Mouse (Mus musculus) kidney, adult 2 months (tissue): ENCODE measurements around the gene Slc5a4b. TPM values are rescaled to one million over a fixed set of nuclear protein-coding genes. Genes with fewer than 3 reads are reported as not detected.
"Not testable (repeated sequence)": the region's sequence is repeated elsewhere in the genome, so short reads cannot be mapped to it uniquely, and the experiment has no call there.

Source experiments
- DNase-seq: peaks from one replicate; pipeline ENCODE4 v3.0.0; 2021
- H3K27ac ChIP-seq: fragments of 200-500 bp; 2 replicates; pipeline ENCODE4 v1.5.1; 2012; ENCODE audit warnings: low read depth, low read length, control low read depth, inconsistent platforms; ENCODE audit not compliant: insufficient read depth
- H3K27me3 ChIP-seq: fragments of 200-500 bp; replicated peaks from 2 replicates; pipeline ENCODE4 v1.6.1; 2012; ENCODE audit warnings: mild to moderate bottlenecking, moderate library complexity, low read length, inconsistent platforms; ENCODE audit not compliant: control insufficient read depth, insufficient read depth
- H3K36me3 ChIP-seq: fragments of 200-500 bp; 2 replicates; pipeline ENCODE4 v1.6.1; 2012; ENCODE audit warnings: mild to moderate bottlenecking, moderate library complexity, low read length, inconsistent platforms; ENCODE audit not compliant: control insufficient read depth, insufficient read depth
- H3K4me1 ChIP-seq: fragments of 200-500 bp; 2 replicates; pipeline ENCODE4 v1.6.1; 2011; ENCODE audit warnings: low read length; ENCODE audit not compliant: control insufficient read depth, insufficient read depth
- H3K4me3 ChIP-seq: fragments of 200-500 bp; 2 replicates; pipeline ENCODE4 v1.5.1; 2011; ENCODE audit warnings: mild to moderate bottlenecking, low read depth, low read length, control low read depth; ENCODE audit not compliant: insufficient read depth
- CTCF ChIP-seq: fragments of 200-500 bp; conservative IDR thresholded peaks from 2 replicates; pipeline ENCODE4 v1.5.1; 2011; ENCODE audit warnings: low read depth, mild to moderate bottlenecking, control low read depth, low read length, moderate library complexity, mixed read lengths; ENCODE audit not compliant: insufficient read depth, insufficient read length
- POLR2A ChIP-seq: fragments of 200-500 bp; IDR thresholded peaks from one replicate; pipeline ENCODE4 v1.6.1; 2011; ENCODE audit warnings: low read depth, low read length, control low read depth
- WGBS: fragments of 180-500 bp; shearing (Covaris S2); methylation state at CpG from one replicate; pipeline ENCODE4 v1.1.7; 2018; 5-methylcytosine and 5-hydroxymethylcytosine counted together
- polyA plus RNA-seq: library from polyadenylated mRNA; depleted of rRNA; stranded (reverse); fragments of >200 nt; gene quantifications from 2 replicates; pipeline ENCODE4 v1.2.3, GENCODE M21; 2012

The Slc5a4b gene
- polyA plus RNA-seq, 1 experiment: 0.08 TPM

GRCm38 (mm10) chr10:76132506-76132905, 21.7 kb upstream of the Slc5a4b start:
- Histone ChIP-seq H3K36me3 (no peaks in the 10 kb centered on the region), H3K4me3 (no peak overlapping the region), H3K4me1 (no peaks in the 10 kb centered on the region), H3K27ac (no peak overlapping the region), H3K27me3 (no peaks in the 10 kb centered on the region)
- TF ChIP-seq CTCF: no peak
- no peak for TF ChIP-seq POLR2A
- WGBS: 71% methylated on average over 4 of the region's 4 CpGs
- DNase-seq: no peak

GRCm38 (mm10) chr10:76121495-76121894, 10.7 kb upstream of the Slc5a4b start:
- no peaks in the 10 kb centered on the region for H3K36me3 ChIP-seq
- 79% methylated on average over 5 of the region's 5 CpGs for WGBS
- H3K4me1 ChIP-seq: no peaks in the 10 kb centered on the region
- no peak overlapping the region for H3K4me3 ChIP-seq
- no peak for DNase-seq
- H3K27me3 ChIP-seq: no peaks in the 10 kb centered on the region
- TF ChIP-seq CTCF (no peak), POLR2A (no peak)
- no peak overlapping the region for H3K27ac ChIP-seq

- Histone ChIP-seq H3K27ac (no peak overlapping the region), H3K27me3 (no peaks in the 10 kb centered on the region), H3K36me3 (no peaks in the 10 kb centered on the region), H3K4me3 (no peak overlapping the region), H3K4me1 (no peaks in the 10 kb centered on the region)
- 13% methylated on average over 4 of the region's 4 CpGs for WGBS
- no peak for DNase-seq
- TF ChIP-seq CTCF: no peak
- no peak for TF ChIP-seq POLR2A
Observed at GRCm38 (mm10) chr10:76120124-76120711, 9.5 kb upstream of the Slc5a4b start.

GRCm38 (mm10) chr10:76118741-76119140, 8.0 kb upstream of the Slc5a4b start:
- TF ChIP-seq POLR2A (no peak), CTCF (peak; percentile 29; the same call in 1 of the 2 replicates)
- Histone ChIP-seq H3K4me1 (no peaks in the 10 kb centered on the region), H3K27ac (no peak overlapping the region), H3K4me3 (no peak overlapping the region), H3K36me3 (no peaks in the 10 kb centered on the region), H3K27me3 (no peaks in the 10 kb centered on the region)
- WGBS: 19% methylated on average over 1 of the region's 1 CpGs
- peak; percentile 10 for DNase-seq

GRCm38 (mm10) chr10:76117966-76118365, 7.2 kb upstream of the Slc5a4b start:
- no peaks in the 10 kb centered on the region for H3K27me3 ChIP-seq
- TF ChIP-seq CTCF: peak; percentile 78
- TF ChIP-seq POLR2A: no peak
- peak; percentile 68 for DNase-seq
- 25% methylated on average over 5 of the region's 5 CpGs for WGBS
- no peak overlapping the region for H3K4me3 ChIP-seq
- no peaks in the 10 kb centered on the region for H3K36me3 ChIP-seq
- H3K4me1 ChIP-seq: no peaks in the 10 kb centered on the region
- H3K27ac ChIP-seq: no peak overlapping the region

- Histone ChIP-seq H3K27ac (no peak overlapping the region), H3K27me3 (no peaks in the 10 kb centered on the region), H3K36me3 (no peaks in the 10 kb centered on the region), H3K4me3 (no peak overlapping the region), H3K4me1 (no peaks in the 10 kb centered on the region)
- TF ChIP-seq CTCF (no peak), POLR2A (no peak)
- DNase-seq: no peak
- WGBS: 54% methylated on average over 9 of the region's 9 CpGs
Observed at GRCm38 (mm10) chr10:76097368-76097767, 13.4 kb downstream of the Slc5a4b start.

GRCm38 (mm10) chr10:76096580-76096979, 14.2 kb downstream of the Slc5a4b start:
- H3K4me1 ChIP-seq: no peaks in the 10 kb centered on the region
- H3K36me3 ChIP-seq: no peaks in the 10 kb centered on the region
- no peak for TF ChIP-seq POLR2A
- TF ChIP-seq CTCF: no peak
- no peak overlapping the region for H3K27ac ChIP-seq
- WGBS: 85% methylated on average over 8 of the region's 8 CpGs
- no peak overlapping the region for H3K4me3 ChIP-seq
- DNase-seq: no peak
- H3K27me3 ChIP-seq: no peaks in the 10 kb centered on the region

- H3K4me1 ChIP-seq, H3K27ac ChIP-seq, H3K36me3 ChIP-seq, H3K27me3 ChIP-seq, H3K4me3 ChIP-seq, DNase-seq: not testable (repeated sequence)
- WGBS: 97% methylated on average over 2 of the region's 2 CpGs
Observed at GRCm38 (mm10) chr10:76077008-76077407, 33.8 kb downstream of the Slc5a4b start.

- DNase-seq, H3K4me3 ChIP-seq, H3K27ac ChIP-seq, H3K27me3 ChIP-seq, H3K36me3 ChIP-seq: not testable (repeated sequence)
- peaks cover 10% of the 10 kb centered on the region for H3K4me1 ChIP-seq
- 94% methylated on average over 5 of the region's 5 CpGs for whole genome bisulfite sequencing
Observed at GRCm38 (mm10) chr10:76072080-76072479, 38.7 kb downstream of the Slc5a4b start.
